Mouse (Mus musculus) stomach, postnatal 0 days (tissue): Measurements from ENCODE around the gene Crispld2. TPM values are rescaled to one million over a fixed set of nuclear protein-coding genes. Genes with fewer than 3 reads are reported as not detected.

Source experiments
- ATAC-seq: fragments of 200-750 bp; cut with Nextera tagmentation; 2 replicates; pipeline ENCODE4 v1.8.0; 2017; ENCODE audit not compliant: low FRiP score, low TSS enrichment
- DNase-seq: peaks from one replicate; pipeline ENCODE4 v3.0.0-alpha.2; 2016; ENCODE audit warnings: low spot score
- H3K27ac ChIP-seq: fragments of 300-500 bp; sonication (generic); replicated peaks from 2 replicates; pipeline ENCODE4 v1.5.1; 2014; ENCODE audit warnings: mild to moderate bottlenecking, control low read depth
- H3K27me3 ChIP-seq: fragments of 300-500 bp; sonication (generic); 2 replicates; pipeline ENCODE4 v1.6.1; 2014; ENCODE audit warnings: low read length; ENCODE audit not compliant: control insufficient read depth, insufficient read depth
- H3K36me3 ChIP-seq: fragments of 300-500 bp; sonication (generic); 2 replicates; pipeline ENCODE4 v1.6.1; 2014; ENCODE audit warnings: low read length, mixed read lengths; ENCODE audit not compliant: control insufficient read depth, insufficient read depth
- H3K4me1 ChIP-seq: fragments of 300-500 bp; sonication (generic); replicated peaks from 2 replicates; pipeline ENCODE4 v1.6.1; 2014; ENCODE audit warnings: antibody characterized with exemption; ENCODE audit not compliant: control insufficient read depth, insufficient read depth
- H3K4me2 ChIP-seq: fragments of 300-500 bp; sonication (generic); replicated peaks from 2 replicates; pipeline ENCODE4 v1.6.1; 2014; ENCODE audit warnings: low read depth, mild to moderate bottlenecking, control low read depth, moderate library complexity
- H3K4me3 ChIP-seq: fragments of 300-500 bp; sonication (generic); 2 replicates; pipeline ENCODE4 v1.5.1; 2014; ENCODE audit warnings: low read depth, low read length, control low read depth
- H3K9ac ChIP-seq: fragments of 300-500 bp; sonication (generic); 2 replicates; pipeline ENCODE4 v1.6.1; 2014; ENCODE audit warnings: mild to moderate bottlenecking, low read length, control low read depth, mixed read lengths
- H3K9me3 ChIP-seq: fragments of 300-500 bp; sonication (generic); 2 replicates; pipeline ENCODE4 v1.6.1; 2016; ENCODE audit warnings: low read length; ENCODE audit not compliant: control insufficient read depth
- CTCF ChIP-seq: IDR thresholded peaks from 2 replicates; pipeline ENCODE4 v1.5.1; 2016; ENCODE audit warnings: antibody characterized with exemption, low read depth, mild to moderate bottlenecking, moderate library complexity
- EP300 ChIP-seq: optimal IDR thresholded peaks from 2 replicates; pipeline ENCODE3; 2016; ENCODE audit warnings: antibody characterized with exemption
- WGBS: fragments of 180-500 bp; shearing (Covaris S2); extraction: QIAGEN DNeasy Blood & Tissue Kit; methylation state at CpG from one replicate; pipeline ENCODE4 v1.1.7; 2014; 5-methylcytosine and 5-hydroxymethylcytosine counted together
- polyA plus RNA-seq: library from polyadenylated mRNA; unstranded; fragments of >200 nt; fragmentation: Nextera tagmentation; extraction: Ambion mirVana; gene quantifications from 2 replicates; pipeline ENCODE4 v1.2.1, GENCODE M21; 2015

Gene Crispld2
- polyA plus RNA-seq, 1 experiment from 2014 or later, result 29.6 TPM

DNA sequence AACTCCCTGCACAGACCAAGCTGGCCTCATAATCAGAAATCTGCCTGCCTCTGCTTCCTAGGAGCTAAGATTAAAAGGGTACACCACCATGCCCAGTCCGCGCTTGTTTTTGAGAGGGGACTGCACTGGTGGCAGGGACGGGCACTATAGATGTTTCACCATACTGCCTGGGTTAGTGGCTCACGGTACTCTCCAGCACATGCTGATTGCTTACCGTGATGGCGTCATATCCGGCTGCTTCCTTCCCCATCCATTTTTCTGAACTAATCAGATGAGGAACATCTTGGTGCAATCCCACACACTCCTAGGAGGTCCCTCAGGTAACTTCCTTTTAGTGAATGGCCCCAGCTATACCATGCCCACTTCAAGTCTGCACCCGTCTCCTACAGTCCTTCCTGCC, 52.7 kb downstream of the Crispld2 start:
- H3K27me3 ChIP-seq, result no peaks in the 10 kb centered on the region
- no peak for ATAC-seq

DNA sequence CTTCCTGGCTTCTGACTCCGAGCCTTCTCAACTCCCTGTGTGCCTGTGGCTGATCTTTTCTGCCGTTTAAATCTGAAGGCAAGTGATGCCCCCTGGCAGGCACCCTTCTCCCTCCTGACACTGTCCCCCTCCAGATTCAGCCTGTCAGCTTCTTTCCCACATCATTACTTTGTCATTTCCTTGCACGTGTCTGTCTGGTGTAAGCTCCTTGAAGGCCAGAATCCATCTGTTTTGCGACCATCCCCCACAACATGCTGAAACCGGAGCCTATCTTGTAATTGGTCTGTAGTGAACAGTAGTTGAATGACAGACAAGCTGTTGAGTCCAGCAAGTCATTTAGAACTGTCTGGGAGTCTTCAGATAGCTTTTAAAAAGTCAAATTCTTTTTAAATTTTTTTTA, 53.2 kb downstream of the Crispld2 start:
- ATAC-seq (no peak), DNase-seq (no peak)
- 69% methylated on average over 5 of the region's 5 CpGs for WGBS
- no peak for TF ChIP-seq CTCF
- TF ChIP-seq EP300, result no peak
- Histone ChIP-seq H3K36me3 (no peaks in the 10 kb centered on the region), H3K4me1 (0 out of 2 replicates have a peak, but pooled peaks cover 3% of the 10 kb centered on the region), H3K4me3 (no peak overlapping the region), H3K9me3 (no peaks in the 10 kb centered on the region), H3K4me2 (no peak overlapping the region), H3K9ac (no peak overlapping the region), H3K27me3 (no peaks in the 10 kb centered on the region), H3K27ac (no peak overlapping the region)

More for the DNA sequence above, 52.7 kb downstream of the Crispld2 start:
- Histone ChIP-seq H3K27ac (no peak overlapping the region), H3K36me3 (no peaks in the 10 kb centered on the region), H3K4me3 (no peak overlapping the region), H3K4me2 (no peak overlapping the region), H3K9ac (no peak overlapping the region), H3K4me1 (0 out of 2 replicates have a peak, but pooled peaks cover 3% of the 10 kb centered on the region), H3K9me3 (no peaks in the 10 kb centered on the region)
- TF ChIP-seq CTCF, result no peak
- TF ChIP-seq EP300, result no peak
- 91% methylated on average over 8 of the region's 8 CpGs for WGBS
- DNase-seq, result no peak

DNA sequence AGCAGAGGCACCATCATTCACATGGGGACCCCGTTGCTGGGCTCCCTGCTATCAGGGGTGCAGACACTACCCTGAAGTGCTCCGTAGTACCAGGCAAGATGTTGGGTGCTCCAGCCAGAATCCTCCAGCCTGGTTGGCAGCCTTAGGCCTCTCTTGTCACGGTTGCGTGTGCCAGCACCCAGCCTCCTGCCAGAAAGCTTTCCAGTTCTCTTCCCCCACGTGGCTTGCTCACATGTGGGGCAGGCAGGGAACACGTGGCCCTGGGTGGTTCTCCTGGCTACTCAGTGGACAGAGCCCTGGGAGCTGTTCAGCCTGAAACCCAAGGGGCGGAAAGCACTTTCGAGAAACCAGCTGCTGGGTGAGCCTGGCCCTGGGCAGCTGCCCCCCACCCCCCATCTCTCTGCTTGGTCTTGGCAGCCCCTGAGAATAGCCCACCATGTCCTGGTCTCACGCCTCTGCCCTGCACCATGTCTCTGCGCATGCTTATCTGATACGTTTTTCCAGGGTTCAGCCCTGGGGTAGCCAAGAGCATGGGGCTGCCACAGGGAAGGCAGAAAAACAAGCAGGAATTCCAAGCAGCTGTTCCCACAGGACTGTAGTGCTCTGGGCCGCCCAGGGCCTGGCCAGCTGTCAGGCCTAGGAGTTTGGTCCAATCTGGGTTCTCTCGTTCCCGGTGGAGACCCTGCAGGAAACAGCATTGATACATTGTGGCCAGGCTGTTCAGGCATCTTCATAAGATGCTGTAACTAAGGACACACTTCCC, 54.2 kb downstream of the Crispld2 start:
- WGBS, result 51% methylated on average over 14 of the region's 14 CpGs
- Histone ChIP-seq H3K4me3 (no peak overlapping the region), H3K36me3 (no peaks in the 10 kb centered on the region), H3K27ac (peak overlapping the region; percentile 69), H3K9ac (no peak overlapping the region), H3K4me1 (0 out of 2 replicates have a peak, but pooled peaks cover 3% of the 10 kb centered on the region), H3K9me3 (no peaks in the 10 kb centered on the region), H3K27me3 (no peaks in the 10 kb centered on the region), H3K4me2 (no peak overlapping the region)
- ATAC-seq, result peak; percentile 74
- TF ChIP-seq EP300 (no peak), CTCF (no peak)
- peak; percentile 63 for DNase-seq

DNA sequence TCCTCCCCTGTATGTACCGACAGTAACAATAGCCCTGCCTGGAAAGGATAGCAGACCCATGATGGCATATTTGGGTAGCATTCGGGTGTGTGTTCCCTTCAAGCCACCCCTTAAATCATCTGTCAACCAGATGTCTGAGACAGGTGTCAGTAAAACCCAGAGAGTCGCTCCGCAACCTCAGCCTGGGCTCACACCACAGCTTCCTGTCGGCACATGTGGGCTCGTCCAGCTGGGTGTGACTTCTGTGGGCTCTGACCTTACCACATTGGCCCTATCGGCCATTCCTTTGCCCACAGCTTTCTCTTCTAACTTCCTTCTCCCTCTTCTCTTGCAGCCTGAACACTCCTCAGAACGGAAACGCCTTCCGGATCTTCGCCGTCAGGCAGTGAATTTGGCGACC, 57.7 kb downstream of the Crispld2 start:
- TF ChIP-seq EP300, result no peak
- Histone ChIP-seq H3K9me3 (no peaks in the 10 kb centered on the region), H3K4me1 (0 out of 2 replicates have a peak, but pooled peaks cover 3% of the 10 kb centered on the region), H3K27me3 (no peaks in the 10 kb centered on the region), H3K9ac (no peak overlapping the region), H3K27ac (no peak overlapping the region), H3K36me3 (no peaks in the 10 kb centered on the region), H3K4me3 (no peak overlapping the region), H3K4me2 (no peak overlapping the region)
- no peak for ATAC-seq
- 88% methylated on average over 13 of the region's 13 CpGs for WGBS
- no peak for DNase-seq

DNA sequence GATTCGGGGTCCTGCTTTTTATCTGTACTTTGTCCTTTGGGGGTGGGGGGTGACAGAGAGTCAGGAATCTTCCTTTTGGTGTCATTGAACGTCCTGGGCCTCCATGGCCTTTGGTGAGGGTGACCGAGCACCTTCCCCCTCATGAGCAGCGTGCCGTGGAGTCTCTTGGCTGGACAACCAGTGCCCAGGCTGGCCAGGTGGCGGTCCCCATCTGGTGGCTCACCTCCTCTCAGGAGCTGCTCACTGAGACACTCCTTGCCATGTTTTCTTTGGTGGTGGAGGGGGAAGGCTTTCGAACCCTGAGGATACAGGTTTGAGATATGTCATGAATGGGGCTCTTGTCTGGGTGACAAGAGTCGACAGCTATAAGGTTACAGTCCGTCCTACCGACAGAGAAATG, 58.1 kb downstream of the Crispld2 start:
- TF ChIP-seq EP300 (no peak), CTCF (no peak)
- Histone ChIP-seq H3K4me3 (no peak overlapping the region), H3K36me3 (no peaks in the 10 kb centered on the region), H3K4me2 (no peak overlapping the region), H3K9ac (no peak overlapping the region), H3K27ac (no peak overlapping the region), H3K27me3 (no peaks in the 10 kb centered on the region), H3K9me3 (no peaks in the 10 kb centered on the region), H3K4me1 (0 out of 2 replicates have a peak, but pooled peaks cover 3% of the 10 kb centered on the region)
- 82% methylated on average over 10 of the region's 10 CpGs for WGBS
- ATAC-seq (no peak), DNase-seq (no peak)

DNA sequence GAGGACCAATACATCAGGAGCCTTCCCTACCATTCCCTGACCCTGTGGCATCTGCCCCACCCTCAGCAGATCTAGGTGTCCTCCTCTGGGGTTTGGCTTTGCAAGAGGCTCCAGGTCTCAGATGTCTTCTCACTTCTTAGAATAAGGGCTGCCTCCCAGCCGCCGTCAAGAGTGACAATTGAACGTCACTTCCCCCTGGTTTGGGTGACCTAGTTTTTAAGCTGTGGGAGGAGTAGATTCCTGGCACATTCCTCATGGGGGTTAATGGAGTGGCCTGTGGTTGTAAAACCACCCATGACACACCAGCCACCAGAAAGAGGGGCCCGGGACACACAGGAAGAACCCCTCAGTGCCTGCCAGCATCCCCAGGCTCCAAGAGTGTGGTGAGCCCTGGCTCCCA, 58.8 kb downstream of the Crispld2 start:
- Histone ChIP-seq H3K27me3 (no peaks in the 10 kb centered on the region), H3K4me2 (no peak overlapping the region), H3K9ac (no peak overlapping the region), H3K4me1 (0 out of 2 replicates have a peak, but pooled peaks cover 3% of the 10 kb centered on the region), H3K9me3 (no peaks in the 10 kb centered on the region), H3K27ac (no peak overlapping the region), H3K4me3 (no peak overlapping the region), H3K36me3 (no peaks in the 10 kb centered on the region)
- ATAC-seq (no peak), DNase-seq (no peak)
- 49% methylated on average over 4 of the region's 4 CpGs for WGBS
- TF ChIP-seq CTCF, result no peak
- no peak for TF ChIP-seq EP300
